Mouse (Mus musculus) liver, embryonic 13.5 days (tissue): ENCODE results near the gene Gm2897. TPM values are rescaled to one million over a fixed set of nuclear protein-coding genes. Genes with fewer than 3 reads are reported as not detected.
"Not testable (repeated sequence)": the region's sequence is repeated elsewhere in the genome, so short reads cannot be mapped to it uniquely, and the experiment has no call there.

Experiments
- ATAC-seq: fragments of 200-750 bp; cut with Nextera tagmentation; 2 replicates; pipeline ENCODE4 v1.8.0; 2017; ENCODE audit warnings: low read depth, mild to moderate bottlenecking, moderate number of reproducible peaks, moderate library complexity
- DNase-seq: peaks from one replicate; pipeline ENCODE4 v3.0.0; 2022
- H3K27ac ChIP-seq: fragments of 300-500 bp; sonication (generic); 2 replicates; pipeline ENCODE4 v1.5.1; 2015; ENCODE audit warnings: moderate library complexity, mild to moderate bottlenecking, inconsistent platforms
- H3K27me3 ChIP-seq: fragments of 300-500 bp; sonication (generic); 2 replicates; pipeline ENCODE4 v1.6.1; 2015; ENCODE audit warnings: mild to moderate bottlenecking, inconsistent platforms
- H3K36me3 ChIP-seq: fragments of 300-500 bp; sonication (generic); 2 replicates; pipeline ENCODE4 v1.6.1; 2015; ENCODE audit warnings: mild to moderate bottlenecking, inconsistent platforms
- H3K4me1 ChIP-seq: fragments of 300-500 bp; sonication (generic); replicated peaks from 2 replicates; pipeline ENCODE4 v1.6.1; 2015; ENCODE audit warnings: inconsistent platforms
- H3K4me2 ChIP-seq: fragments of 300-500 bp; sonication (generic); 2 replicates; pipeline ENCODE4 v1.6.1; 2015; ENCODE audit warnings: inconsistent platforms, mild to moderate bottlenecking, moderate library complexity
- H3K4me3 ChIP-seq: fragments of 300-500 bp; sonication (generic); replicated peaks from 2 replicates; pipeline ENCODE4 v1.5.1; 2015; ENCODE audit warnings: mild to moderate bottlenecking, inconsistent platforms
- H3K9ac ChIP-seq: fragments of 300-500 bp; sonication (generic); 2 replicates; pipeline ENCODE4 v1.6.1; 2015; ENCODE audit warnings: mild to moderate bottlenecking, inconsistent platforms
- H3K9me3 ChIP-seq: fragments of 300-500 bp; sonication (generic); replicated peaks from 2 replicates; pipeline ENCODE4 v1.6.1; 2016; ENCODE audit warnings: inconsistent platforms
- WGBS: fragments of 180-500 bp; shearing (Covaris S2); methylation state at CpG from one replicate; pipeline ENCODE4 v1.1.7; 2015; ENCODE audit not compliant: insufficient replicate concordance; 5-methylcytosine and 5-hydroxymethylcytosine counted together
- polyA plus RNA-seq: library from polyadenylated mRNA; unstranded; fragments of >200 nt; fragmentation: Nextera tagmentation; extraction: Ambion mirVana; gene quantifications from 2 replicates; pipeline ENCODE4 v1.2.1, GENCODE M21; 2015

Gene Gm2897
- 0.12 and 0.14 TPM in 2 replicates for polyA plus RNA-seq

- 1% methylated on average over 31 of the region's 40 CpGs for WGBS
- not testable (repeated sequence) for H3K9me3 ChIP-seq, DNase-seq, H3K27ac ChIP-seq, H3K4me1 ChIP-seq, H3K9ac ChIP-seq, H3K27me3 ChIP-seq, ATAC-seq, H3K36me3 ChIP-seq
- peak within 1 kb of the TSS; percentile 47 for H3K4me2 ChIP-seq
- peak within 1 kb of the TSS; percentile 34 for H3K4me3 ChIP-seq
Observed at GRCm38 (mm10) chr14:3048727-3049512, at the start of gene Gm2897. Gene Gm2897 (plus strand): TSS chr14:3049285.

DNA sequence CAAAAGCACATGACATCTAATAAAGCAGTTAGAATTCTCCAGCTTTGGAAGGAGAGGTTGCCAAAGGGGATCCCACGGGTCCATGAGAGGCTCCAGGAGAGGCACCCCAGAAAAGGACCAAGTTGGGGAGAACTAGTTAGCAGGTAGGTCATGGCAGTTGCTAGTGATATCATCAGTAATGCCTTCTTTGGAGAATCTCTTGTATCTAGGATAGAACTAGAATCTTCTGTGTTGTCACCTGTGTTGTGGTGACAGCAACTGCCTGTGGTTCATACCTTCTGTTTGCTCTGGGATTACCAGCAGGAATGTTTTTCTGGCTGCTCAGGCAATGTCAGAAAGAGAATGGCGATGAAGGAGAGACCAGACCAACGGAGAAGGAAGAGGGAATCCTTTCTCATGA, 19.4 kb upstream of the Gm2897 start, which contains the start of gene Gm2888:
TSS of gene Gm2888 (plus strand) at position 301 of the 400 bp plus-strand sequence.
- DNase-seq, H3K27me3 ChIP-seq, H3K36me3 ChIP-seq, ATAC-seq, H3K4me1 ChIP-seq, H3K27ac ChIP-seq, H3K9ac ChIP-seq, H3K4me3 ChIP-seq, H3K4me2 ChIP-seq, H3K9me3 ChIP-seq: not testable (repeated sequence)
- WGBS: 35% methylated on average over 2 of the region's 3 CpGs

GRCm38 (mm10) chr14:3049513-3049800, 372 bp downstream of the Gm2897 start:
- H3K36me3 ChIP-seq, ATAC-seq, H3K27ac ChIP-seq, H3K4me1 ChIP-seq, H3K9me3 ChIP-seq, H3K27me3 ChIP-seq, H3K9ac ChIP-seq, DNase-seq: not testable (repeated sequence)
- peak overlapping the region; percentile 47 for H3K4me2 ChIP-seq
- peak overlapping the region; percentile 34; the same call in 1 of the 2 replicates for H3K4me3 ChIP-seq
- under 1% methylated on average over 14 of the region's 20 CpGs for WGBS

- not testable (repeated sequence) for H3K27ac ChIP-seq, H3K4me3 ChIP-seq, H3K4me2 ChIP-seq, H3K27me3 ChIP-seq, H3K9me3 ChIP-seq, DNase-seq, H3K9ac ChIP-seq, H3K4me1 ChIP-seq, ATAC-seq, H3K36me3 ChIP-seq
- WGBS: 14% methylated on average over 7 of the region's 8 CpGs
Observed at GRCm38 (mm10) chr14:3050087-3050486, 1.0 kb downstream of the Gm2897 start.

DNA sequence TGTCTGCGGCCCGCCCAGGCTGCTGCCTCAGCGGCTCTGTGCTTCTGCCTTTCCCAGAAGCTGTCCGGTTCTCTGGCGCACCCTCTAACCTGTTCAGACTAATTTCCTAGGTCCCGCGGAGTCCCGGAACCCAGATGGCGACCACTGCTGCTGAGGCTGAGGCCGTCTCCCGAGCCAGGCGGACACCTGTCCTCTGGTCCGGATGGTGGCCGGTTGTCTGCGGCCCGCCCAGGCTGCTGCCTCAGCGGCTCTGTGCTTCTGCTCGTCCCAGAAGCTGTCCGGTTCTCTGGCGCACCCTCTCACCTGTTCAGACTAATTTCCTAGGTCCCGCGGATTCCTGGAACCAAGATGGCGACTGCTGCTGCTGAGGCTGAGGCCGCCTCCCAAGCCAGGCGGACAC, 67.0 kb downstream of the Gm2897 start:
- H3K4me2 ChIP-seq, H3K27ac ChIP-seq, ATAC-seq, H3K27me3 ChIP-seq, H3K4me3 ChIP-seq, H3K9ac ChIP-seq, DNase-seq, H3K36me3 ChIP-seq, H3K9me3 ChIP-seq, H3K4me1 ChIP-seq: not testable (repeated sequence)
- 74% methylated on average over 21 of the region's 25 CpGs for WGBS

Other genes with a start within 250 kb of the Gm2897 start
- gene Gm2888, start 19.3 kb upstream of the Gm2897 start, polyA plus RNA-seq: not detected in 2 replicates
- not detected in 2 replicates for gene Gm10340, start 84.7 kb downstream of the Gm2897 start, polyA plus RNA-seq
- not detected in 2 replicates for gene Gm5795, start 139.0 kb downstream of the Gm2897 start, polyA plus RNA-seq
- gene D830030K20Rik, start 159.2 kb downstream of the Gm2897 start, polyA plus RNA-seq: 0.31 and 0.44 TPM in 2 replicates